Mouse (Mus musculus) heart, postnatal 36 days (tissue): ENCODE results near the gene Mertk. TPM values are rescaled to one million over a fixed set of nuclear protein-coding genes. Genes with fewer than 3 reads are reported as not detected.
A peak's percentile ranks its signal among the peaks of the same experiment; 100 is the strongest.

Experiments
- DNase-seq, 2 experiments: peaks; one replicate each; pipeline ENCODE4 v3.0.0; 2021 to 2022
- intact Hi-C: fragments of 180-260 bp; cut with DNase I; formaldehyde crosslinking; loops from one replicate; pipeline ENCODE4 v1.15.1; 2025
- total RNA-seq, 2 experiments: library from RNA; stranded (reverse); gene quantifications; 2 replicates each; pipeline ENCODE4 v1.2.3; 2021

Mertk gene
- total RNA-seq, 2 experiments from 2014 or later: 5.6 to 6.7 TPM

DNA sequence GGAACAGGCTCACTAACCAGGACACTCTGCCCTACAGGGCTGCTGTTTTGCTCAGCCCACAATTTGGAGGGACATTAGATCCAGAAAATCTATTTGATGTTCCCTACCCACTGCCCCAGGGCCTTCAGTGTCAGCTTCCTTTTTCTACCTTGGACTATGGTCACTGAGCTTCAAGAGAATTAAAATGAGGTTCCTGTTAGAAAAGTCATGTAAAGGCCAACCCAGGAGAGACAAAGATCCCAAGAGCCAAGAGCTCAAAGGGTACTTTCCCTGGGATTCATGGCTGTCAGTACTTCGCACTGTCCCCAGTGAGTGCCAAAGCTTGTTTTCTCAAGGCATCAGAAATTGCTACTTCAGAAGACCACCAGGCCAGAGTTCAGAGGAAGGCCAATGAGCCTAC lies 17.2 kb downstream of the Mertk start:
- DNase-seq: no peak
- intact Hi-C loops: no loop called here

DNA sequence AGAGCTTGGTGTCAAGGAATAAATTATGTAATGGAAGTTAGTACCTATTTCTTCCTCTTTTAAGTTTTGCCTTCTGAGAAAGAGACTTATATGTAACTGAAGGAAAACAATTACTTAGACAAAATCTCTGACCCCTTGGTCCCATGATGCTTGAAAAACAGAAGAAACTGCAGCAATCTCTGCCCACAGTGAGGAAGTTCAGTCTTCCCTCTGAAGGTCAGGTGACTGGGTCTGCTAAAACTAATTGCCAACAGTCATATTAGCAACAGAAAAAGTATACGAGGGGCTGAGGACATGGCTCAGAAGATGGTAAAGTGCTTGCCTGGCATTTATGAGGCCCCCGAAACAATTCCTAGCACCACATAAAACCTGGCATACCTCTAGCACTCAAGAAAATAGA lies 20.6 kb downstream of the Mertk start:
- DNase-seq: no peak
- intact Hi-C loops: no loop called here

DNA sequence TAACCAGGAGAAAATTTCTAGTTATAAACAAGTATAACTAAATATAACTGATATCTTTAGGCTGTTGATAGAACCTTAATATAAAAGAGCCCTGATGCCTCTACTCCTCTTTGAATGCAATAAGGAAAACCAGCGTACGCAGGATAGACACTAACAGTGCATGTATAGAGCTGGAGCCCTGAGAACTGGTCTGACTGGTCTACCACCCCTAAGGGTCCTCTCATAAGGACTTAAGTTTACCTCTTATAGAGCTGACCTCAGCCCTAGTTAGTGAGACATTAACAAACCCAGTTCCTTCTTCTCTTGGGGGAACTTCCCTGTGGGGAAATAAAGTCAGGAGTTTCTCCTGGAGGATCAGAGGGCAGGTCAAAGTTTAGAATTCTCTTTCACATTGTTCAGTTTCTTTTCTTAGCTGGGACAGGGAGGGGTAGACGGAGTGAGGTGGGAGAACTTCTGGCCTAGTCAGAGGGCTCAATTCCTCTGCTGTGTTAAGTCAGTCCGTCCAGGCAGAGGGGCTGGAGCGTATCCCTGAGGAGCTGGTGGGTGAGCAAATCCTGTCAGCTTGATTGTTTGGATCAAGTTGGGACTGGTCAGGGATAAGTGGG lies 23.5 kb downstream of the Mertk start:
- intact Hi-C loops: no loop called here
- no peak for DNase-seq

DNA sequence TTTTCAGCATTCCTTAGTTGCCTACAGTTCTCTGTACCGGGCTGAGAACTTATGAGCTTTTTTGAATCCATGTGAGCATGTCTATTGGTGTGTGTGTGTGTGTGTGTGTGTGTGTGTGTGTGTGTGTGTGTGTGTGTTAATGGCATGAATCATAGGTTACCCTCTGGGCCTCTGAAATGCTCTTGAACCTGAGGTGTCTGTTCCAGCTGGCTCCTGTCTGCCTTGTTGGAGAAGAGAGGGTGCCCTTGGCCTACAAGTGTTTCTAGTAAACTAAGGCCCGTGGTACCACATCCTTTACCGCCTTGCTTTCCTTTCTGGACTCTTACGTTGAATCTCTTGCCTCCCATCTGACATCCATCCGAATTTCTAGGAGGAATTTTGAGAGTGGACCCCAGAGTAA lies 27.3 kb downstream of the Mertk start:
- no peak for DNase-seq
- intact Hi-C loops: no loop called here

DNA sequence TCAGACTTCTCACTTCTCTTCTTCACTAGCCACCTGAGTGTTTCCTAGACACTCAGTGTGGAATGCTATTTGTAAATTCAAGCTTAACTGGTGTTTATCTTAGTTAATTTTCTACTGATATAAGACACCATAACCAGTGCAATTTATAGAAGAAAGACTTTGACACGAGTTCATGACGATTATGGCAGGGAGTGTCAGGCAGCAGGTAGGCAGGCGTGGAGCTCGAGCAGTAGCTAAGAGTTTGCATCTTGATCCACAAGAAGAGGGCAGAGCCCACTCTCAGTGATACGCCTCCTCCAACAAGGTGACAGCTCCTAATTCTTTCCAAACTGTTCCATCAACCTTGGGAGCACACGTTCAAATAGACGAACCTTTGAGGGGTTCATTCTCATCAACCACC lies 27.9 kb downstream of the Mertk start:
- no peak for DNase-seq
- intact Hi-C loops: no loop called here

DNA sequence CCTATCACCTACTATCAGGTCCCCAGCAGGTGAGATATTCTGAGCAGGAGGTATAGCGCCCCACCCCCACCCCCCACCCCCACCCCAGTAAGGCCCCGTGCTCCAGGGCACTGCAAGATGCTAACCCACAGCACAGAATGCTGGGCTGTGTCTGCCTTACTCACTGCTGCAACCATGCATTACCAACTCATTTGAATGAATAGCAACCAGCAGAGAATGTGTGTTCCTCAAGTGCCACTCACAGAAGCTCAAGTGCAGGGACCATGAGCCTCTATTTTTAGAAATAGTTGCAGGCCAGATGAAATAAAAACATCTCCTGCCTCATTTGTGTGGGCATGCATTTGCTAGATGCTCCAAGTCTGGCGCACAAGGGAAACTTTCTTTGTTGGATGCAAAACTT lies 28.8 kb downstream of the Mertk start:
- intact Hi-C loops: no loop called here
- no peak for DNase-seq

DNA sequence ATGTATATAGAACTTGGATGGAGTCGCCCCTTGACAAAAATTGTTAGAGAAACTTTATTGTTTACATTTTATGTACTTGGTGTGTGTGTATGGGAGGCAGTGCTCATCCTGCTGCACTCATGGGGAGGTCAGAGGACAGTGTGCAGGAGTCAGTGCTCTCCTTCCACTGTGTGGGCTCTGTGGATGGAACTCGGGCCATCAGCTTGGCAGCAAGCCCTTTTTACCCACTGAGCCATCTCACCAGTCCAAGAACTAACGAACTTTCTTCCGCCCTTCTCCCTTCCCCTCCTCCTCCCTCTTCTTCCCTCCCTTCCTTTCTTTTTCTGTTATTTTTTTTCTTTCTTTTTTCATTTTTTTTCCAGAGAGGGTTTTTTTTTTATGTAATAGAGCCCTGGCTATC lies 29.3 kb downstream of the Mertk start:
- no peak for DNase-seq
- intact Hi-C loops: no loop called here

DNA sequence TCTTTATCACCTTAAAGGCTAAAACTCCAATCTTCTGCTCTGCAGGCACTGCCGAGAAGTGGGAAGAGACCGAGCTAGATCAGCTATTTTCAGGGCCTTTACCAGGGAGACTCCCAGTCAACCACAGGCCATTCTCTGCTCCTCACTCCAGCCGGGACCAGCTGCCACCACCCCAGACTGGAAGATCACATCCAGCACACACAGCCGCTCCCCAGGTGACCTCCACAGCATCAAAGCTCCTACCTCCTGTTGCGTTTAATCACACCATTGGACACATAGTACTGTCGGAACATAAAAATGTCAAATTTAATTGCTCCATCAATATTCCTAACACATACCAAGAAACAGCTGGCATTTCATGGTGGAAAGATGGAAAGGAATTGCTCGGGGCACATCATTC lies 30.4 kb downstream of the Mertk start:
- intact Hi-C loops: no loop called here
- no peak for DNase-seq

DNA sequence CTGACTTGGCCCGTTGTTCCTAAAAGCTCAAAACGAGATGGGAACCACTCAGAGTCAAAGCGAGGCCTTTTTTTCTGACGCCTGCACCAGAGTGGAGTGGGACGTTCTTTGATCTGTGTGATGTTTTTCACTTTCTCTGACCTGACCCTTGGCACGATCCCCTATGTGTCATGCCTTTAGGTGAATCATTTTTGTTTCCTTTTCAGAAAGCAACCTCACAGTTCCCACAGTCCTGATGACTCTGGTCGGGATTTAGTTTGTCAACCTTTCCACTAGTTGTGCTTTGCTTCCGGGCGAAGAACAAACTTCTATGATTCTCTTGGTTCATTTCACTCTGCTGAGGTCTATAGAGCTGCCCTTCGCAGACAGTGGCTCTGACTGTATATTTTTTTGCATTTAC lies 32.8 kb downstream of the Mertk start:
- intact Hi-C loops: no loop called here
- no peak for DNase-seq

DNA sequence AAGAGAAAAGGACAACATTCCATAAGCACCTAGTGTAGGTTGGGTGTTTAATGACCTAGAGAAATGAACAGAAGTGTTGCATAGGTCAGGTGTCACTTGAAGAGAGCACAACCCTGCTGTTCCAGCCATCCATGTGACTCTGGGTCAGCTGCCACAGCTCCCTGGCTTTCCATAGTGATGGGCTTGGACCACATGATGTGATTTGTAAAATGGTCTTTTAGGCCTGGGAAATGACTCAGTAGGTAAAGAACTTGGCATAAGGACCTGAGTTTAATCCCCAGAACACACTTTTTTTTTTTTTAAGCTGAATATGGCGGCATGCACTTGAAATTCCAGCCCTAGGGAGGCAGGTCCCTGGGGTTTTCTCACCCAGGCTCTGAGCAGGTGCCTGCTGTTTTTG lies 33.2 kb downstream of the Mertk start:
- no peak for DNase-seq
- intact Hi-C loops: no loop called here

DNA sequence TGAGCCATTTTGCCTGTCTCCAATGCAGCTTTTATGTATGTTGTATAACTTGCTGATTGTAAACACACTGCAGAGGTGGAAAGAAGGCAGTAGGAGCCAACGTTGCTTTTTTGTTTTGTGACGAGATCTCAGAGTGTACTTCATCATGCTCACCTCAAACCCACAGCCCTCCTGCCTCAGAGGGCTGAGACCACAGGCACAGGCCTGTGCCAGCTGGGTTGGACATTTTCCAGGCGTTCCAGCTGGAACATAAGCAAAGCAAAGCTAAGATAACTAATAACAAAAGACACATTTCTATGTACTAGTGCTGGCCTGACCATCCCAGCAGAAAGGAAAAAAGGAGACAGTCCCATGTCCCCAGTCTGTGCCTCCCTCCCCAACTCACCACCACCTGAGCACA lies 36.3 kb downstream of the Mertk start:
- intact Hi-C loops: no loop called here
- DNase-seq: no peak

DNA sequence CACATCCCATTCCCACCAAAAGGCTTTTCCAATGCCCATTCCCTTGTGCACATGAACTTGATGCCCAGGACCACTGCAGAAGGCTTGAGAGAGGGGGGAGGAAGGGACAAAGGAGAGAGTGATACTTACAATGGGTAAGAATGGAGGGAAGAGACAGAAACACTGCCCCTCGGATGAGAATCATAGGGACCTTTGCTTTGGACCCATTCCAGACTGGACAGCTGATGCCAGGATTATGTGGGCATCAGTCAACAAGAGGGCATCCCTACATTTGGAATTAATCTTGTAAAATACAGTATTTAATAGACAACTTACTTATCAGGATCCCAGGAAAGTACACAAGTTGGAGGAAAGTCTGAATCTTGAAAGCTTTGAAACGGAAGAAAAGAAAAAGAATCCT lies 38.3 kb downstream of the Mertk start:
- no peak for DNase-seq
- intact Hi-C loops: no loop called here

DNA sequence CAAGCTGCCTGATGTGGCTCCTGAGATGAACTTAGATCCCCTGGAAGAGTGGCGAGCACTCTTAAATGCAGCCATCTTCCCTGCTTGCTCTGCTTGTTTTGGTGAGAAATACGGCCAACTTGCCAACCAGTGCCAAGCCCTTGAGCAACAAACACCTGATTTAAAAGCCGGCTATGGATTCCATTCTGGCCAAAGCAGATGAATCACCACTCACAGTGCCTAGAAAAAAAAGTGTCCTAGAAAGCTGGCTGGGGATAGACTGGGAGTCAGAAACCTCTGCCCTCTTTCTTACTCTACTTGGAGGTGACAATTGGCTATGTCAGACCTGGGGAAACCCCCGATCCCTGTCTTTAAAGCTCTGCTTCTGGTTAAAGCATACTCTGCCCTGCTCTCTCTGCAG lies 39.0 kb downstream of the Mertk start:
- intact Hi-C loops: no loop called here
- no peak for DNase-seq

DNA sequence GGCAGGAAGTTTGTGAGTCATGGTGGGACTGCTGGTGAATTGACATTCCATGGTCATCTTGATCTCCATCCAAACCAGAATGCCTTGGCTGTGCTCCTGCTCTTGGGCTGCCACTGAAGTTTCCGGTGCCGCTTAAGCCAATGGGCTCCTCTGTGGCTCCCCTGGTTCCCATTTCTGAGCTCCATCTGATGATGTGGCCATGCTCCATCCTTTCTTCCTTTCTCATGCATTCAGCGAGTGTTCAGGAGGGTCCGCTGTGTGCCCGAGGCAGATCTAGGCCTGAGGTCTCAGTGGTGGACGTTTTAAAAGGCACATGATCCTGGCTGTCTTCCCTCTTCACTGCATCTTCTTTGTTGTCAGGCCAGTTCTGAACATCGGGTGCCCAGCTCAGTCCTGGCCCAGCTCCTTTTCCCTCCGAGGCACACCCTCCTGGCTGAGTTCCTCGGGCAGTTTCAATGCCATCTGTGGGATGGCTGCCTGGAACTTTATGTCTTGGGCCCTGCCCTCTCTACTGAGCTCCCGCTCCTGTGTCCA lies 40.0 kb downstream of the Mertk start:
- intact Hi-C loops: no loop called here

DNA sequence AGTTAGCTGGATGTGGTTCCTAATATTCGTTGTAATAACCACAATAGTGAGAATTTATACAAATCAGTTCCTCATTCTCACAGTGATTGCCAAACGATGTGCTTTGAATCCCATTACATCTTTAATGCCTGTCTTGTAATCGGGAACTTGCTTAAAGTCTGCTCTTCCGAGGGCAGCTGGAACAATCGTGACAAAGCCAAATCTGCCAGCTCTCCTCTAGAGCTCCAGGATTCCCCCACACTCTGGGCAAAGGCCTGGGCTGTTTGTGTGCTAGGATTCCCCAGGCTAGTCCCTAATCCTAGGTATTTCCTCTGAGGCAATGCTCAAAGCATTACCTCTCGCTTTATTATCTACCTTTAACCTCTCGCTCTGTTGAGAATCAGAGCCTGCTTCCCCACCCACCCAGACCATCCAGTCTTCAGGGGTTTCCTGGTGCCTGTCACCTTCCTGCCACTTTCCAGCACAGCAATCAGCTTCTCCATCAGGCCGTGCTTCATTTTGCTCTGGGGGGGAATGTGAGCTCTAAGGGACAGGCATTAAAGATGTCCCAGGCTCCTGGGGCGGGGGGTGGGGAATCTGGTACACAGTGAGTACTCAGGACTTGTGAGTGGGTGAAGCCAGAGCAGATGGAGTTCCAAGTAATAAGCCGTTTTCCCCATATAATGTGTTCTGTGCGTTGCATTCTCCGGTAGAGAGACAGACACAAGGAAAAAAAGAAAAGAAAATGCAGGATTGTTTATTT lies 47.3 kb downstream of the Mertk start:
- intact Hi-C loops: loop anchor here (1.0 kb wide), 1 partner anchor 13 kb away; no protein-coding TSS in a partner anchor
- peak; percentile 30 to 37 for DNase-seq

More for the DNA sequence above, 40.0 kb downstream of the Mertk start:
- DNase-seq: peak; percentile 60 to 61

DNA sequence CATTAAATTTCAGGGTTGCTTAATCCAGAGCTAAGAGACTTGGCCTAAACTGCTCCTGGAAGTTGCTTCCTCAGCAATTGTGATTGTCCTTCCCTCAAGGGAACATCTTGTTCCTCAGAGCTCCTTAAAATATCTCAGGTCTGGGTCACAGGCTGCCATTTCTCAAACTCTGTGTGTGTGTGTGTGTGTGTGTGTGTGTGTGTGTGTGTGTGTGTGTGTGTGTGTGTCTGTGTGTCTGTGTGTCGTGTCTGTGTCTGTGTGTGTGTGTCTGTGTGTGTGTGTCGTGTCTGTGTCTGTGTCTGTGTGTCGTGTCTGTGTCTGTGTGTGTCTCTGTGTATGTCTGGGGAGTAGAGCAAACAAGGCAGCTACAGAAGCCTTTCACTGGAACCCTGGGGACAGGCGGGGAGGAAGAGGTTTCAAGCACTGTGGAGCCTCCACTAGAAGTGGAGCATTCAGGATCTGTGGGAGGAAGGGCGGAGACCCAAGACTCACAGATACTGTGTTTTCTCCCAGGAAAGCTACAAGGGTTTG lies 47.9 kb downstream of the Mertk start:
- intact Hi-C loops: no loop called here
- peak; percentile 45 to 62 for DNase-seq

DNA sequence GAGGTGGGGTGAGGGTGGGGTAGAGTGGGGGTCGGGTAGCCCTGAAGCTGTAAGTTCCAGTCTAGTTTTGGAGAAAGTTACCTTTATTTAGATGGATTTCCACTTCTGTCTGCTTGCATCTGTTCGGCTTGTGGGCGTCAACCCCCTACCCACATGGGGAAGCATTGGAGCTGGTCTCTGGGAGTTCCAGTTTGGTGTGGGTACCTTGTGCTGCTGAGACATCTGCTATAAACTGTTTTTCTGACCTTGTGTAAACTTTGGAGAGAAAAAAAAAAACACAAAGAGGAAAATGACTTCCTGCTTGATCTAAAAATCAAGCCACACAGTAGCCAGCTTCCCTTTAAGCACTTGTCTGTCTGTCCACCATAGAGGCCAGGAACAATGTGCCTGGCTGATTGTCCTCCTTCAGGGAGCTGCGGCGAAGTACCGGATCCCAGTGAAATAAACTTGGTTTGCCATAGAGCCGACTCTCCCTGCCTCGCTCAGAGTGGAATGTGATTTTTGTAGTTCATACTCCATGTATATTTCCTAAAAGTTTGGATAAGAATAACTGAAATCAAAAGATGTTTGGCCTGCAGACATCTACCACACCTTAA lies 48.8 kb downstream of the Mertk start:
- DNase-seq: peak; percentile 38 to 46
- intact Hi-C loops: no loop called here

DNA sequence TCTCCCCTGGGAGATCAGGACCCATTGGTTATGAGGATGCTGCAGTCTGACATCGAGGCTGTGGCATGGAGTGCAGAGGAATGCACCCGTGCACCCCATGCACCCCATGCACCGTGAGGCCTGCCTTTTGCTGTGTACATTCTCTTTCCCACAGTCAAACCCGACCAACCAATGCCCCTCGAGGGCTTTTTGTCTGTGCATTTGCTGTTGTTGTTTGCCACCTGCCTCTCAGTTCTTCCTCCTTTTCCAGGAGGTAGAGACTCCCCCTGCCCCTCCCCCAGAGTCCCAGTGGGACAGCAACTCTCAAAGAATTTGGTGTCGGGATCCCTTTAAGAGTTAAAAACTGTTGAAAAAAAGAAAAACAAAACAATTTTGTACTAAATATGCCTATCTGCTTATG lies 49.4 kb downstream of the Mertk start:
- intact Hi-C loops: no loop called here

DNA sequence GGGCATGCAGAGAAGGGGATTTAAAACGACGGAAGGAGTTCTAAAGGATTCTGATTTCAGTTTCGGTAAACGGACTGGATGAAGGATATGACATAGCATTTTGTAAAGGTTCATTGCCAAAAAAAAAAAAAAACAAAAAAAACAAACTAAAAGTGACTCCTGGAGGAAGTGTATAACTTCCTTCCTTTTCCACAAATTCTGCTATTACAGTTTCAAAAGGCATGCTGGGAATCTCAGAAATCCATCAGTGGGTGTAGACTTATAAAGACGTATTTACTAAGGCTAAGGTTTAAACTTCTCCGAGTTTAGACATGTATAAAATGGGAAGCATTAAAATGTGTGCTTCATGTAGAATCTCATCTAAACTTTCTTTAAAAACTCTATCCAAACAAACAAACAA lies 52.3 kb downstream of the Mertk start:
- intact Hi-C loops: no loop called here
- no peak for DNase-seq

More for the DNA sequence above, 49.4 kb downstream of the Mertk start:
- DNase-seq: no peak

DNA sequence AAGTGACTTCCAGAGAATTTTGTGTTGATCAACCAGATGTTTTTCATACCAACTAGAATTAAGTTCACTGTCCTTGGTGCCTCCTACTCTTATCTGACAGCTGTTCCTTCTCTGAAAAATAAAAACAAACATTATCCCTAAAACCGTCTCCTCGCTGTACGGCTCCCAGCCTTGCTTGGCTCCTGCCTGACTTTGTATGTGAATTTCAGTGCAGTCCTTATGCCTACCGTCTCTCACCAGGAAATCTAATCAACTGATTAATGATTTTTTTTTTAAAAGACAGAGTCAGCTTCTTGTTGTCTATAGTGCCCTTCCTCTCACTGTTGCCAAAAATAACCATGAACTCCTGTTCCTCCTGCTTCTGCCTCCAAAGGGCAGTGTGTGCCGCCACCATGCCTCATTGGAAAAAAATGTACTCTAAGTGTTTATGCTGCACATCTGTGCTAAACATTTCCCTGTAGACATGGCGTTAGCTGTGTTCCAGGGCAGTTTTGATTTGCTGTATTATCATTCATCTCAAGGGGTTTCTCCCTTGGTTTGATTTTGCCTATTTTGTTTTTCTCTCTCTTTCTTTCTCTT lies 54.6 kb downstream of the Mertk start:
- intact Hi-C loops: loop anchor here (2.0 kb wide), 1 partner anchor 55 kb away; the partner anchor contains the start of gene Mertk
- peak in 1 of 2 experiments; percentile 29 for DNase-seq

DNA sequence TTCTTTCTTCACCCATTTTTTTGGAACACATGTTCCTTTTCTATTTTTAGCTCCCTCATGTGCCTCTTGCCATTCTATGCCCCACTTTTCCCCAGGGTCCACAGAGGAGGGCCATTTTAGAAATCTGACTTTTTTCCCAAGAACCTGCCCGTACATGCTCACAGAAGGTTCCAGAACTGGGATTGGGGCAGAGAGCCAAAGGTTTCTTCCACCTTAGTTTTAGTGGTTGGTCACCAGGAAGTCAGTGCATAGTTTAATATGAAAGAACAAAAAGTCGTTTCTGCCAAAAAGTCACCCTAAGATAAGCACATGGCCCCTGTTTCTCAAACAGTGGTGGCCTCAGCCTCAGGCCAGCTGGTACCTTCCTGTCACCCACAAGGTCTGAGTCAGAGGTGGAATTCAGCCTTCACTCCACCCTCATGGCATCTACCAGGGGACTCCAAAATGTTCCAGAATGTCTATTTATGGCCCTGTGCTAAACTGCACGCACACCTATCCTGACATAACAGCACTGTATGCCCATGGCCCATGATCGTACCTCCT lies 56.5 kb downstream of the Mertk start:
- DNase-seq: peak in 1 of 2 experiments; percentile 43
- intact Hi-C loops: no loop called here
